Mouse (Mus musculus) neural tube, embryonic 11.5 days (tissue): ENCODE data around the gene Baz1b. TPM values are rescaled to one million over a fixed set of nuclear protein-coding genes. Genes with fewer than 3 reads are reported as not detected.
A peak's percentile ranks its signal among the peaks of the same experiment; 100 is the strongest.

Experiments
- ATAC-seq: fragments of 200-750 bp; cut with Nextera tagmentation; 2 replicates; pipeline ENCODE4 v1.8.0; 2017; ENCODE audit warnings: moderate number of reproducible peaks, mild to moderate bottlenecking, moderate TSS enrichment, moderate library complexity; ENCODE audit not compliant: insufficient read depth, low FRiP score, low TSS enrichment
- DNase-seq: peaks from one replicate; pipeline ENCODE4 v3.0.0-alpha.2; 2015; ENCODE audit warnings: low spot score
- H3K27ac ChIP-seq: fragments of 300-500 bp; sonication (generic); 2 replicates; pipeline ENCODE4 v1.5.1; 2014; ENCODE audit warnings: low read depth, mild to moderate bottlenecking, low read length
- H3K27me3 ChIP-seq: fragments of 300-500 bp; sonication (generic); 2 replicates; pipeline ENCODE4 v1.6.1; 2014; ENCODE audit warnings: mild to moderate bottlenecking, low read length, mixed read lengths; ENCODE audit not compliant: control insufficient read depth, insufficient read depth
- H3K36me3 ChIP-seq: fragments of 300-500 bp; sonication (generic); 2 replicates; pipeline ENCODE4 v1.6.1; 2014; ENCODE audit warnings: mild to moderate bottlenecking, low read length, moderate library complexity, mixed read lengths; ENCODE audit not compliant: control insufficient read depth, insufficient read depth
- H3K4me1 ChIP-seq: fragments of 300-500 bp; sonication (generic); 2 replicates; pipeline ENCODE4 v1.6.1; 2014; ENCODE audit warnings: low read length, mixed read lengths; ENCODE audit not compliant: control insufficient read depth, insufficient read depth
- H3K4me2 ChIP-seq: fragments of 300-500 bp; sonication (generic); 2 replicates; pipeline ENCODE4 v1.6.1; 2014; ENCODE audit warnings: low read depth, mild to moderate bottlenecking, moderate library complexity
- H3K4me3 ChIP-seq: fragments of 300-500 bp; sonication (generic); 2 replicates; pipeline ENCODE4 v1.5.1; 2014; ENCODE audit warnings: low read depth, low read length
- H3K9ac ChIP-seq: fragments of 300-500 bp; sonication (generic); 2 replicates; pipeline ENCODE4 v1.6.1; 2014; ENCODE audit warnings: mild to moderate bottlenecking, low read length
- H3K9me3 ChIP-seq: fragments of 300-500 bp; sonication (generic); 2 replicates; pipeline ENCODE4 v1.6.1; 2016; ENCODE audit warnings: low read length; ENCODE audit not compliant: control insufficient read depth
- WGBS: fragments of 180-500 bp; shearing (Covaris S2); extraction: QIAGEN DNeasy Blood & Tissue Kit; methylation state at CpG from one replicate; pipeline ENCODE4 v1.1.7; 2014; 5-methylcytosine and 5-hydroxymethylcytosine counted together
- polyA plus RNA-seq: library from polyadenylated mRNA; unstranded; fragments of >200 nt; fragmentation: Nextera tagmentation; extraction: Ambion mirVana; gene quantifications from 2 replicates; pipeline ENCODE4 v1.2.1, GENCODE M21; 2014

Baz1b gene
- polyA plus RNA-seq, 1 experiment from 2014 or later = 60.3 TPM

GRCm38 (mm10) chr5:135169479-135169878 lies 17.6 kb upstream of the Baz1b start:
- peak overlapping the region; percentile 84 for H3K9ac ChIP-seq
- no peaks in the 10 kb centered on the region; the same call in 1 of the 2 replicates for H3K4me1 ChIP-seq
- H3K9me3 ChIP-seq = no peaks in the 10 kb centered on the region
- DNase-seq (no peak), ATAC-seq (no peak)
- peaks cover 2% of the 10 kb centered on the region; the same call in 1 of the 2 replicates for H3K36me3 ChIP-seq
- 94% methylated on average over 5 of the region's 5 CpGs for WGBS
- H3K4me2 ChIP-seq = peak overlapping the region; percentile 71
- no peak overlapping the region for H3K27ac ChIP-seq
- H3K4me3 ChIP-seq = peak overlapping the region; percentile 76
- H3K27me3 ChIP-seq = no peaks in the 10 kb centered on the region

GRCm38 (mm10) chr5:135171688-135172220 lies 15.3 kb upstream of the Baz1b start:
- H3K9me3 ChIP-seq = no peaks in the 10 kb centered on the region
- no peak overlapping the region for H3K4me2 ChIP-seq
- no peak for ATAC-seq
- H3K36me3 ChIP-seq = peaks cover 5% of the 10 kb centered on the region
- no peak overlapping the region for H3K9ac ChIP-seq
- no peaks in the 10 kb centered on the region; the same call in 1 of the 2 replicates for H3K4me1 ChIP-seq
- H3K27me3 ChIP-seq = no peaks in the 10 kb centered on the region
- H3K27ac ChIP-seq = no peak overlapping the region
- no peak for DNase-seq
- 93% methylated on average over 6 of the region's 6 CpGs for WGBS
- no peak overlapping the region for H3K4me3 ChIP-seq

- no peaks in the 10 kb centered on the region; the same call in 1 of the 2 replicates for H3K4me1 ChIP-seq
- H3K27ac ChIP-seq = no peak overlapping the region
- H3K4me3 ChIP-seq = no peak overlapping the region
- DNase-seq = no peak
- H3K36me3 ChIP-seq = peaks cover 8% of the 10 kb centered on the region
- H3K9me3 ChIP-seq = no peaks in the 10 kb centered on the region
- no peak overlapping the region for H3K9ac ChIP-seq
- no peak for ATAC-seq
- H3K4me2 ChIP-seq = no peak overlapping the region
- WGBS = 95% methylated on average over 5 of the region's 5 CpGs
- no peaks in the 10 kb centered on the region for H3K27me3 ChIP-seq
Measured at GRCm38 (mm10) chr5:135172986-135173385, 14.1 kb upstream of the Baz1b start.

- H3K36me3 ChIP-seq = peaks cover 14% of the 10 kb centered on the region
- H3K27ac ChIP-seq = no peak overlapping the region
- no peaks in the 10 kb centered on the region for H3K4me1 ChIP-seq
- no peak overlapping the region for H3K9ac ChIP-seq
- H3K27me3 ChIP-seq = no peaks in the 10 kb centered on the region
- DNase-seq (no peak), ATAC-seq (no peak)
- no peak overlapping the region for H3K4me2 ChIP-seq
- H3K9me3 ChIP-seq = no peaks in the 10 kb centered on the region
- no peak overlapping the region for H3K4me3 ChIP-seq
Measured at GRCm38 (mm10) chr5:135175086-135175485, 12.0 kb upstream of the Baz1b start.

GRCm38 (mm10) chr5:135178523-135178922 lies 8.5 kb upstream of the Baz1b start:
- DNase-seq (no peak), ATAC-seq (no peak)
- Histone ChIP-seq H3K36me3 (peaks cover 24% of the 10 kb centered on the region), H3K27me3 (no peaks in the 10 kb centered on the region), H3K9ac (no peak overlapping the region), H3K4me2 (no peak overlapping the region), H3K9me3 (no peaks in the 10 kb centered on the region), H3K4me3 (no peak overlapping the region; the same call in 1 of the 2 replicates), H3K4me1 (no peaks in the 10 kb centered on the region), H3K27ac (no peak overlapping the region)
- WGBS = 79% methylated on average over 3 of the region's 3 CpGs

- Histone ChIP-seq H3K4me2 (no peak overlapping the region), H3K9me3 (no peaks in the 10 kb centered on the region), H3K9ac (no peak overlapping the region), H3K4me3 (no peak overlapping the region; the same call in 1 of the 2 replicates), H3K27me3 (no peaks in the 10 kb centered on the region), H3K27ac (no peak overlapping the region), H3K4me1 (no peaks in the 10 kb centered on the region), H3K36me3 (peaks cover 24% of the 10 kb centered on the region)
- 92% methylated on average over 4 of the region's 4 CpGs for WGBS
- DNase-seq (no peak), ATAC-seq (no peak)
Measured at GRCm38 (mm10) chr5:135178996-135179395, 8.1 kb upstream of the Baz1b start.

GRCm38 (mm10) chr5:135179616-135180015 lies 7.4 kb upstream of the Baz1b start:
- H3K4me3 ChIP-seq = no peak overlapping the region
- H3K4me2 ChIP-seq = no peak overlapping the region
- no peaks in the 10 kb centered on the region for H3K4me1 ChIP-seq
- no peaks in the 10 kb centered on the region for H3K27me3 ChIP-seq
- H3K27ac ChIP-seq = no peak overlapping the region
- 90% methylated on average over 7 of the region's 7 CpGs for WGBS
- no peaks in the 10 kb centered on the region for H3K9me3 ChIP-seq
- peaks cover 24% of the 10 kb centered on the region for H3K36me3 ChIP-seq
- no peak overlapping the region for H3K9ac ChIP-seq
- ATAC-seq (no peak), DNase-seq (no peak)

- Histone ChIP-seq H3K9me3 (no peaks in the 10 kb centered on the region), H3K4me3 (no peak overlapping the region), H3K27me3 (no peaks in the 10 kb centered on the region), H3K36me3 (peaks cover 21% of the 10 kb centered on the region), H3K27ac (no peak overlapping the region), H3K4me2 (no peak overlapping the region), H3K4me1 (no peaks in the 10 kb centered on the region), H3K9ac (no peak overlapping the region)
- DNase-seq (no peak), ATAC-seq (no peak)
- WGBS = 96% methylated on average over 14 of the region's 14 CpGs
Measured at GRCm38 (mm10) chr5:135180796-135181195, 6.3 kb upstream of the Baz1b start.

GRCm38 (mm10) chr5:135181776-135182175 lies 5.3 kb upstream of the Baz1b start:
- no peak for DNase-seq
- Histone ChIP-seq H3K9me3 (no peaks in the 10 kb centered on the region), H3K27me3 (no peaks in the 10 kb centered on the region), H3K36me3 (peaks cover 21% of the 10 kb centered on the region), H3K27ac (no peak overlapping the region), H3K4me1 (no peaks in the 10 kb centered on the region), H3K4me2 (no peak overlapping the region), H3K9ac (no peak overlapping the region), H3K4me3 (no peak overlapping the region)
- no peak for ATAC-seq
- WGBS = 74% methylated on average over 6 of the region's 6 CpGs
